Mouse (Mus musculus): Measurements from ENCODE around the gene Pdzd4. TPM values are rescaled to one million over a fixed set of nuclear protein-coding genes. Genes with fewer than 3 reads are reported as not detected.

The Pdzd4 gene
- polyA plus RNA-seq, 1 experiment from 2014 or later = 1.7 TPM

Other genes starting within 250 kb of the Pdzd4 start
- gene Dusp9, start 185.6 kb downstream of the Pdzd4 start, polyA plus RNA-seq (2016; fragmentation: Nextera tagmentation; extraction: Ambion mirVana) = 23.2 and 23.7 TPM in 2 replicates
- gene Pnck, start 164.9 kb downstream of the Pdzd4 start, polyA plus RNA-seq (2016; fragmentation: Nextera tagmentation; extraction: Ambion mirVana) = 13.1 and 13.5 TPM in 2 replicates
- gene Slc6a8, start 151.8 kb downstream of the Pdzd4 start, polyA plus RNA-seq (2016; fragmentation: Nextera tagmentation; extraction: Ambion mirVana) = 8.3 and 9.0 TPM in 2 replicates
- 164 and 171 TPM in 2 replicates for gene Bcap31, start 108.8 kb downstream of the Pdzd4 start, polyA plus RNA-seq (2016; fragmentation: Nextera tagmentation; extraction: Ambion mirVana)
- 14.9 and 15.1 TPM in 2 replicates for gene Abcd1, start 108.4 kb downstream of the Pdzd4 start, polyA plus RNA-seq (2016; fragmentation: Nextera tagmentation; extraction: Ambion mirVana)
- 0.24 and 0.29 TPM in 2 replicates for gene Plxnb3, start 67.9 kb downstream of the Pdzd4 start, polyA plus RNA-seq (2016; fragmentation: Nextera tagmentation; extraction: Ambion mirVana)
- gene Srpk3, start 50.6 kb downstream of the Pdzd4 start, polyA plus RNA-seq (2016; fragmentation: Nextera tagmentation; extraction: Ambion mirVana) = 5.6 and 9.6 TPM in 2 replicates
- 161 and 172 TPM in 2 replicates for gene Idh3g, start 38.1 kb downstream of the Pdzd4 start, polyA plus RNA-seq (2016; fragmentation: Nextera tagmentation; extraction: Ambion mirVana)
- gene Ssr4, start 37.9 kb downstream of the Pdzd4 start, polyA plus RNA-seq (2016; fragmentation: Nextera tagmentation; extraction: Ambion mirVana) = 140 and 143 TPM in 2 replicates
- 0.10 and 0.14 TPM in 2 replicates for gene Avpr2, start 67.1 kb upstream of the Pdzd4 start, polyA plus RNA-seq (2016; fragmentation: Nextera tagmentation; extraction: Ambion mirVana)
- 5.9 and 7.2 TPM in 2 replicates for gene L1cam, start 71.1 kb upstream of the Pdzd4 start, polyA plus RNA-seq (2016; fragmentation: Nextera tagmentation; extraction: Ambion mirVana)
- gene Arhgap4, start 96.9 kb upstream of the Pdzd4 start, polyA plus RNA-seq (2016; fragmentation: Nextera tagmentation; extraction: Ambion mirVana) = 2.7 and 3.0 TPM in 2 replicates
- gene Naa10, start 97.0 kb upstream of the Pdzd4 start, polyA plus RNA-seq (2016; fragmentation: Nextera tagmentation; extraction: Ambion mirVana) = 136 and 147 TPM in 2 replicates
- gene Renbp, start 105.9 kb upstream of the Pdzd4 start, polyA plus RNA-seq (2016; fragmentation: Nextera tagmentation; extraction: Ambion mirVana) = 19.7 and 24.7 TPM in 2 replicates
- gene Hcfc1, start 141.4 kb upstream of the Pdzd4 start, polyA plus RNA-seq (2016; fragmentation: Nextera tagmentation; extraction: Ambion mirVana) = 71.0 and 71.3 TPM in 2 replicates
- gene Irak1, start 198.9 kb upstream of the Pdzd4 start, polyA plus RNA-seq (2016; fragmentation: Nextera tagmentation; extraction: Ambion mirVana) = 61.1 and 64.6 TPM in 2 replicates